Mouse (Mus musculus) hindbrain, embryonic 10.5 days (tissue): ENCODE measurements around the gene Rpn1. TPM values are rescaled to one million over a fixed set of nuclear protein-coding genes. Genes with fewer than 3 reads are reported as not detected.
A peak's percentile ranks its signal among the peaks of the same experiment; 100 is the strongest.

Source experiments
- DNase-seq: peaks from one replicate; pipeline ENCODE4 v3.0.0-alpha.2; 2017; ENCODE audit warnings: low spot score
- H3K27ac ChIP-seq: fragments of 300-500 bp; sonication (generic); 2 replicates; pipeline ENCODE4 v1.5.1; 2016; ENCODE audit warnings: mild to moderate bottlenecking, moderate library complexity
- H3K27me3 ChIP-seq: fragments of 300-500 bp; sonication (generic); 2 replicates; pipeline ENCODE4 v1.6.1; 2016; ENCODE audit warnings: mild to moderate bottlenecking; ENCODE audit not compliant: poor library complexity, insufficient read depth, severe bottlenecking
- H3K36me3 ChIP-seq: fragments of 300-500 bp; sonication (generic); 2 replicates; pipeline ENCODE4 v1.6.1; 2016; ENCODE audit warnings: mild to moderate bottlenecking, moderate library complexity
- H3K4me1 ChIP-seq: fragments of 300-500 bp; sonication (generic); replicated peaks from 2 replicates; pipeline ENCODE4 v1.6.1; 2016; ENCODE audit warnings: mild to moderate bottlenecking
- H3K4me3 ChIP-seq: fragments of 300-500 bp; sonication (generic); 2 replicates; pipeline ENCODE4 v1.5.1; 2016; ENCODE audit warnings: mild to moderate bottlenecking, moderate library complexity
- H3K9me3 ChIP-seq: fragments of 300-500 bp; sonication (generic); 2 replicates; pipeline ENCODE4 v1.6.1; 2016; ENCODE audit warnings: mild to moderate bottlenecking, moderate library complexity
- WGBS: fragments of 180-500 bp; shearing (Covaris S2); methylation state at CpG from one replicate; pipeline ENCODE4 v1.1.7; 2016; 5-methylcytosine and 5-hydroxymethylcytosine counted together
- polyA plus RNA-seq: library from polyadenylated mRNA; unstranded; fragments of >200 nt; fragmentation: Nextera tagmentation; extraction: Ambion mirVana; gene quantifications from 2 replicates; pipeline ENCODE4 v1.2.1, GENCODE M21; 2016

Gene Rpn1
- polyA plus RNA-seq, 1 experiment from 2014 or later = 277 TPM

DNA sequence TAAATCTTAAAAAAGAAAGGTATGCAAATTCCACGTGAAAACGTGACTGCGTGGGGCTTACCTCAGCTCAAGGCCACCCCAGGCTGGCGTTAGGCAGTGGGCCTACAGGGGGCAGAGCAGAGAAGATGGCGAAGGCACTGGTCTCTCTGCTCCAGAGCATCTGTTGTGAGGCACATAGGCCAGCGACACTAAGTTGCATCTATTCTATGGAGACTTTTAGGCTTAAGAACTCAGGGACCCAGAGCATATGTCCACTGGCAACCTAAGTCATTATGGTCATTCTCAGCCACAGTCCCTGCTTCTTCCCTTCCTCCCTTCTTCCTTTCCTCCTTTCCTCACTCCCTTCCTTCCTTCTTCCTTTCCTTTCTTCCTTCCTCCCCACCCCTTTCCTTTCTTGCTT is 48.8 kb downstream of the Rpn1 start:
- Histone ChIP-seq H3K4me3 (no peak overlapping the region), H3K27me3 (peaks cover 80% of the 10 kb centered on the region), H3K36me3 (no peaks in the 10 kb centered on the region), H3K27ac (no peak overlapping the region), H3K9me3 (no peaks in the 10 kb centered on the region), H3K4me1 (peaks cover 43% of the 10 kb centered on the region)
- 83% methylated on average over 6 of the region's 6 CpGs for WGBS
- DNase-seq = no peak

DNA sequence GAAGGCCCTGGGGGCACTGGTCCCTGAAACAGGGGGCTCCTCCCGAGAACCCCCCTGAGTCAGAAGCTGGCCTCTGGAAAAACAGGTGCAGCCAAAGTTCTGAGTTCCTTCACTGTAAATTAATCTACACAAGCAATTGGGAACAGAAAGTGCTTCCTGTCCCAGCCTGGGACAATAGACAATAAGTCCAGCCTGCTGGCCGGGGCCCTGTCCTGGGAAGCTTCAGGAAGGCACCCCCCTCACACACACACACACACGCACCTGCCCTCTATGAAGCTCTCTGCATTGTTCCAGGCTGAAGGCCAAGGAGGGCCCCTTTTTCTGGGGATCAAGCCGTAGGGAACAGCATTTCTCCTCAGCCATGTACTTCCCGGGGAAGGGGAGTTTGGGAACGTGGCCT is 49.6 kb downstream of the Rpn1 start:
- Histone ChIP-seq H3K36me3 (no peaks in the 10 kb centered on the region), H3K27me3 (peaks cover 82% of the 10 kb centered on the region), H3K4me1 (peaks cover 43% of the 10 kb centered on the region), H3K9me3 (no peaks in the 10 kb centered on the region), H3K4me3 (no peak overlapping the region), H3K27ac (peak overlapping the region; percentile 35)
- no peak for DNase-seq
- WGBS = 69% methylated on average over 6 of the region's 6 CpGs

GRCm38 (mm10) chr6:88136201-88136631 is 51.9 kb downstream of the Rpn1 start:
- H3K9me3 ChIP-seq = no peaks in the 10 kb centered on the region
- DNase-seq = peak; percentile 31
- H3K4me1 ChIP-seq = peaks cover 52% of the 10 kb centered on the region
- peak overlapping the region; percentile 64 for H3K27ac ChIP-seq
- WGBS = 31% methylated on average over 15 of the region's 15 CpGs
- H3K4me3 ChIP-seq = peak overlapping the region; percentile 36
- peaks cover 67% of the 10 kb centered on the region for H3K27me3 ChIP-seq
- no peaks in the 10 kb centered on the region for H3K36me3 ChIP-seq

DNA sequence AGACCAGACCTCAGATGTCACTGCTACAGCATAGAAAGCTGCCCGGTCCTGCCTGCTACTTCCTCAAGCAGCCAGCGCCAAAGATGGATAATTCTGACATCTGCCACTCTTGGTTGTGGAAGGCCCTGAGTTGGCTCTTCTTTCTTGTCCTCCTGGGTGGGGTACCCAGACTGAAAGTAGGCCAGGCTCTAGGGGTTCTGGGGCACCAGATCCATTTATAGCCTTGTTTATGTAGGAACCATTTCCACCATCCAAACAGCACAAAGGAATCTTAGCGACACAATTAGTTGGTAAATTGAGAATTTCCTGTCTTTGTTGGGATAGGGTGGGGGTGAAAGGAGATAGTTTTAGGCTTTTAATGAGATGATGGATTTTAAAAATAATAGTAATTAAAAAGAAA is 54.2 kb downstream of the Rpn1 start:
- H3K4me1 ChIP-seq = peaks cover 35% of the 10 kb centered on the region
- no peaks in the 10 kb centered on the region for H3K36me3 ChIP-seq
- no peak overlapping the region for H3K4me3 ChIP-seq
- H3K27ac ChIP-seq = no peak overlapping the region
- peaks cover 45% of the 10 kb centered on the region for H3K27me3 ChIP-seq
- WGBS = 89% methylated on average over 3 of the region's 3 CpGs
- no peaks in the 10 kb centered on the region for H3K9me3 ChIP-seq
- no peak for DNase-seq

DNA sequence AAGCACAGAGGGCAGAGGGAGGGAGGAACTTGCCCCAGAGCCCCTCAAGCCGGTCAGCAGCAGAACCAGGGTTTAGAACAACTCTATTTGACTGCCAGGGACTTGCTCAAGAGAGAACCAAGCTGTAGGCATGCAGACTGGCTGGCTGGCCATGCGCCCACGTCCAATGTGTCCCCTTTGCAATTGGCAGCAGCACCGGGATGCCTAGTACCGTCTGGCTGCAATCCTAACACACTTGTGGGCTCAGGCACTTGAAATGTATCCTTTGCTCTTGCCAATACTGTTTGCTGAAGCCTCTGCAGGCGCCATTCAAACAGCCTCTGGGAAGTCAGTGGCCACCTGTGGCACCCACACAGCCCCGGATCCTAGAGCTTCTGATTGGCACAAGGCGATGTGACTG is 56.0 kb downstream of the Rpn1 start:
- peaks cover 27% of the 10 kb centered on the region for H3K4me1 ChIP-seq
- DNase-seq = no peak
- no peaks in the 10 kb centered on the region for H3K36me3 ChIP-seq
- no peaks in the 10 kb centered on the region for H3K9me3 ChIP-seq
- no peak overlapping the region for H3K27ac ChIP-seq
- H3K27me3 ChIP-seq = peaks cover 28% of the 10 kb centered on the region
- H3K4me3 ChIP-seq = no peak overlapping the region
- WGBS = 74% methylated on average over 8 of the region's 8 CpGs

DNA sequence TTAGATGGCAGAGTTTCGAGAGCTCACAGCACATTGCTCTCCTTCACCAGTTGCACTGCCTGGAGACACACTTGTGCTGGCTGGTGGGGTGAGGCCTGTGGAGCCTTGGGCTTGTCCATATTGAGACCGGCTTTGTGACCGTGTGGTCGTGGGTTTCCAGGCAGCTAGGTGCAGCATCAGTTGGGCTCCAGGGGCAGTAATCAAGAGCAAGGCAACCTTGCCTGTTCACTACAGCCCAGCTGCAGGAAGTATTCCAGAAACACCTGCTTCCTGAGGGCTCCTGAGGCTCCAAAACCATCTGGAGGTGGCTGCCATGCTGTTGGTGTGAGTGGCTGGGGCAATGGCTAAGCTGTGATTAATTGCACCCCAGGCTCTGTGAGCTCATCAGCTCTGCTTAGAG is 61.5 kb downstream of the Rpn1 start:
- Histone ChIP-seq H3K4me1 (peaks cover 6% of the 10 kb centered on the region; the same call in 1 of the 2 replicates), H3K36me3 (no peaks in the 10 kb centered on the region), H3K9me3 (no peaks in the 10 kb centered on the region), H3K4me3 (no peak overlapping the region), H3K27ac (no peak overlapping the region), H3K27me3 (no peaks in the 10 kb centered on the region)
- WGBS = 85% methylated on average over 4 of the region's 4 CpGs
- no peak for DNase-seq

- no peak overlapping the region for H3K27ac ChIP-seq
- H3K4me1 ChIP-seq = 0 out of 2 replicates have a peak, but pooled peaks cover 4% of the 10 kb centered on the region
- H3K9me3 ChIP-seq = no peaks in the 10 kb centered on the region
- no peaks in the 10 kb centered on the region for H3K27me3 ChIP-seq
- H3K4me3 ChIP-seq = no peak overlapping the region
- H3K36me3 ChIP-seq = no peaks in the 10 kb centered on the region
- no peak for DNase-seq
- 83% methylated on average over 8 of the region's 8 CpGs for WGBS
Observed at GRCm38 (mm10) chr6:88146576-88146975, 62.3 kb downstream of the Rpn1 start.

DNA sequence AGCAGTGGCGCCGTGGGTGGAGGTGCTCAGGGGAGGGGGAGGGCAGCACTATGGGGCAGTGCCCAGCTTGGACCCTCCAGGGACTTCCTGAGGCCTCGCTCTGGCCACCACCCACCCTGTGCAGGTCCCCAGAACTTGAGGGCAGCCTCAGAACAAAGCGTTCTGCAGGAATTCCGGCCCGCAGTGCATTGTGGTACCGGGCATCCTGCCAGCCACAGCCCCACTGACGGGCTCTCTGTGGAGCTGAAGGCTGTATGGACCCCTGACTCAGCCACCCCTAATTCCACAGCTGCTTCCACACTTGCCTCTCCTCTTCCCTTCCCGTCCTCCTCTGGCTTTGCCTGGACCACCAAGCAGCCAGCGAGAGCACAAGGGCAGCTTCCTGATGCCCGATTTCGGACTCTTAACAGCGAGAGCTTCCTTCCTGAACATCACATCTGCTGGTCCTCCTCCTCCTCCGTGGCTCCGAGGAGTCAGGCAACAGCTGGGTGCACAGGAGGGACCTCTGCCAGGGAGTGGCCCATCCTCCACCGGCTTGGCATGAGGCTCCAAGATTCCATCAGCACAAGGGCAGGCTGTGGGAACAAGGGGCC is 63.2 kb downstream of the Rpn1 start:
- no peaks in the 10 kb centered on the region for H3K27me3 ChIP-seq
- no peaks in the 10 kb centered on the region for H3K36me3 ChIP-seq
- H3K9me3 ChIP-seq = no peaks in the 10 kb centered on the region
- 81% methylated on average over 16 of the region's 16 CpGs for WGBS
- H3K4me3 ChIP-seq = no peak overlapping the region
- DNase-seq = no peak
- no peak overlapping the region for H3K27ac ChIP-seq
- H3K4me1 ChIP-seq = 0 out of 2 replicates have a peak, but pooled peaks cover 4% of the 10 kb centered on the region

- H3K4me3 ChIP-seq = no peak overlapping the region
- H3K27ac ChIP-seq = no peak overlapping the region
- no peaks in the 10 kb centered on the region for H3K27me3 ChIP-seq
- DNase-seq = no peak
- 0 out of 2 replicates have a peak, but pooled peaks cover 4% of the 10 kb centered on the region for H3K4me1 ChIP-seq
- no peaks in the 10 kb centered on the region for H3K9me3 ChIP-seq
- H3K36me3 ChIP-seq = no peaks in the 10 kb centered on the region
- 76% methylated on average over 4 of the region's 4 CpGs for WGBS
Observed at GRCm38 (mm10) chr6:88151335-88151734, 67.1 kb downstream of the Rpn1 start.

- Histone ChIP-seq H3K27ac (no peak overlapping the region), H3K9me3 (no peaks in the 10 kb centered on the region), H3K4me3 (no peak overlapping the region), H3K27me3 (no peaks in the 10 kb centered on the region), H3K4me1 (0 out of 2 replicates have a peak, but pooled peaks cover 4% of the 10 kb centered on the region), H3K36me3 (no peaks in the 10 kb centered on the region)
- 84% methylated on average over 14 of the region's 14 CpGs for WGBS
- no peak for DNase-seq
Observed at GRCm38 (mm10) chr6:88152127-88152705, 67.9 kb downstream of the Rpn1 start.

DNA sequence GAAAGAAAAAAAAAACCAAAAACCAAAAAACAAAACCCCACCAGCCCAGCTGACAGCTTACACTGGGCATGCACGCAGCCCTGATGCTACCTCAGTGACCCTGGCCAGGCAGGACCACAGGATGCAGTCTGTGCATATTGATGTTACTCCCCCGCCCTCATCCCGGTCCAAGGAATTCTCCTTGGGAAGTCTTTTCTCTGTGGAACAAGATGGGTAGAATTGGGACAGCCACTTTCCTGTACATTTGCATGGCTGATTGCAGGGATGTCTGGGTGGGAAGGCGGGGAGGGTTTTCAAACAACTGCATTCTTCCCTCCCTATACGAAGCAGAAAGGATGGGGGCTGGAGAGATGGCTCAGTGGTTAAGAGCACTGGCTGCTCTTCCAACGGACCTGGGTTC is 68.7 kb downstream of the Rpn1 start:
- H3K27me3 ChIP-seq = no peaks in the 10 kb centered on the region
- WGBS = 76% methylated on average over 6 of the region's 6 CpGs

More for the DNA sequence above, 68.7 kb downstream of the Rpn1 start:
- no peak for DNase-seq
- H3K4me3 ChIP-seq = no peak overlapping the region
- H3K9me3 ChIP-seq = no peaks in the 10 kb centered on the region
- no peaks in the 10 kb centered on the region for H3K36me3 ChIP-seq
- 0 out of 2 replicates have a peak, but pooled peaks cover 4% of the 10 kb centered on the region for H3K4me1 ChIP-seq
- H3K27ac ChIP-seq = no peak overlapping the region
